Mouse (Mus musculus) olfactory bulb, adult 2 months (tissue): Measurements from ENCODE around the gene Mrc1. TPM values are rescaled to one million over a fixed set of nuclear protein-coding genes. Genes with fewer than 3 reads are reported as not detected.
"Not testable (repeated sequence)": the region's sequence is repeated elsewhere in the genome, so short reads cannot be mapped to it uniquely, and the experiment has no call there.

Experiments
- H3K27ac ChIP-seq: fragments of 200-500 bp; 2 replicates; pipeline ENCODE4 v1.5.1; 2012; ENCODE audit warnings: low read depth, low read length; ENCODE audit not compliant: insufficient read depth
- H3K4me1 ChIP-seq: fragments of 200-500 bp; 2 replicates; pipeline ENCODE4 v1.6.1; 2012; ENCODE audit warnings: low read length; ENCODE audit not compliant: control insufficient read depth, insufficient read depth
- H3K4me3 ChIP-seq: fragments of 200-500 bp; 2 replicates; pipeline ENCODE4 v1.5.1; 2012; ENCODE audit warnings: mild to moderate bottlenecking, low read depth, low read length, moderate library complexity; ENCODE audit not compliant: insufficient read depth
- CTCF ChIP-seq: fragments of 200-500 bp; IDR thresholded peaks from 2 replicates; pipeline ENCODE4 v1.5.1; 2012; ENCODE audit warnings: low read depth, mild to moderate bottlenecking, low read length, moderate library complexity; ENCODE audit not compliant: insufficient read depth
- POLR2A ChIP-seq: fragments of 200-500 bp; IDR thresholded peaks from 2 replicates; pipeline ENCODE4 v1.6.1; 2012; ENCODE audit warnings: mild to moderate bottlenecking, low read depth, low read length, moderate library complexity; ENCODE audit not compliant: insufficient read depth
- WGBS: fragments of 180-500 bp; shearing (Covaris S2); methylation state at CpG from one replicate; pipeline ENCODE4 v1.1.7; 2018; 5-methylcytosine and 5-hydroxymethylcytosine counted together
- polyA plus RNA-seq: library from polyadenylated mRNA; stranded (reverse); fragments of >200 nt; gene quantifications from 2 replicates; pipeline ENCODE4 v1.2.4, GENCODE M21; 2012; ENCODE audit warnings: low replicate concordance; ENCODE audit not compliant: missing spikeins, insufficient read depth, insufficient read length

Mrc1 gene
- polyA plus RNA-seq: not detected in 2 replicates

GRCm38 (mm10) chr2:14229149-14229548 is at the start of gene Mrc1:
TSS of gene Mrc1 (plus strand) at chr2:14229392.
- Histone ChIP-seq H3K4me3 (no peak within 1 kb of the TSS), H3K27ac (no peak within 1 kb of the TSS), H3K4me1 (no peaks in the 10 kb centered on the region)
- 76% methylated on average over 3 of the region's 3 CpGs for WGBS
- TF ChIP-seq POLR2A (no peak), CTCF (no peak)

DNA sequence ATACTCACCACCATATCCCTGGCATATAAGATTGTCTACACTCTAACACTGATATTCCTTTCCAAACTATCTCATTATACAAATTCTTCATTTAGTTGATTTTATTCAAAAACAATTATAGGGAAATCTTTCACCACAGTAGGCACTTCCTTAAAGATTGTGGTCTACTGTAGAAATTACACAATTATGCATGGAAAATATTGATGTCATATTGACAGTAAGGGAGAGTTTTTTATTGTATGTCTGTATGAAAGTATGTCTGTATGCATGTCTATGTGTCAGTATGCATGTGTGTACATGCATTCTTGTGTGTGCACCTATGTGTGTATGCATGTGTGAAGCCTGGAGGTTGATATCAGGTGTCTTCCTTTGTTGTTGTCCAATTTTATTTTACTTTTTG is 44.8 kb upstream of the Mrc1 start:
- Histone ChIP-seq H3K4me3 (no peak overlapping the region), H3K27ac (no peak overlapping the region), H3K4me1 (no peaks in the 10 kb centered on the region)
- TF ChIP-seq CTCF: no peak
- no peak for TF ChIP-seq POLR2A

DNA sequence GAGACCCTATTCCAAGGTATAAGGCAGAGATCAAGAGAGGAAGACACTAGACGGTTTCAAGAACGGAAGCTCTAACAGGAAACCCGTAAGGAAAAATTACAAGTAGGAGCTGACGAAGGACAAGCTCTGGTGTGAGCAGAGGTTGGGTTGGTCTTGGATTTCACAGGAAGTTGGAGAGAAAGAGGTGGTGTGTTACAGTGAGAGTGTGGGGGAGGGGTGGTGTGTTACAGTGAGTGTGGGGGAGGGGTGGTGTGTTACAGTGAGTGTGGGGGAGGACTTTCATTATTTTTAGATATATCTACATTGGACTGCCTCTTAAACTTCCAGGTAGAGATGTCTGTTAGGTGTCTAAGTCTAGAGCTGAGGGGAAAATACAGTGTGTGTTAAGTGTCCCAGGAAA is 38.5 kb upstream of the Mrc1 start:
- TF ChIP-seq CTCF: no peak
- TF ChIP-seq POLR2A: no peak
- 86% methylated on average over 4 of the region's 4 CpGs for WGBS
- H3K27ac ChIP-seq: no peak overlapping the region
- H3K4me1 ChIP-seq: no peaks in the 10 kb centered on the region
- no peak overlapping the region for H3K4me3 ChIP-seq

DNA sequence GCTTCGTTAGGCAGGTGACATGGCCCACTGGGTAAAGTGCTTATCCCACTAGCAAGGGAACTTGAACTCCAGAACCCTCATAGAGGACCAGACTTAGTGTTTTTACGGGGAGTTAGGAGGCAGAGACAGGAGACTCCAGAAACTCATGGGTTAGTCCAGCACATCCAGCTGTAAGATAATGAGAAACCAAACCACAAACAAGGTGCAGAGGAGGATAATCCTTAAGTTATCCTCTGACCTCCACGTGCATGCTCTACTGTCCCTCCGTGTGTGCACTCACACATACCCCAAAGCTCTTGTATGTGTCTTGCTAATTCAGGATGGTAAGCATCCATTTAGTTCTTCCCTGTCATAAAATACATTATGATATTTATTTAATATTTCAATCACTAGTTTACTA is 37.6 kb upstream of the Mrc1 start:
- WGBS: 94% methylated on average over 4 of the region's 4 CpGs
- TF ChIP-seq CTCF (no peak), POLR2A (no peak)
- Histone ChIP-seq H3K4me1 (no peaks in the 10 kb centered on the region), H3K4me3 (no peak overlapping the region), H3K27ac (no peak overlapping the region)

DNA sequence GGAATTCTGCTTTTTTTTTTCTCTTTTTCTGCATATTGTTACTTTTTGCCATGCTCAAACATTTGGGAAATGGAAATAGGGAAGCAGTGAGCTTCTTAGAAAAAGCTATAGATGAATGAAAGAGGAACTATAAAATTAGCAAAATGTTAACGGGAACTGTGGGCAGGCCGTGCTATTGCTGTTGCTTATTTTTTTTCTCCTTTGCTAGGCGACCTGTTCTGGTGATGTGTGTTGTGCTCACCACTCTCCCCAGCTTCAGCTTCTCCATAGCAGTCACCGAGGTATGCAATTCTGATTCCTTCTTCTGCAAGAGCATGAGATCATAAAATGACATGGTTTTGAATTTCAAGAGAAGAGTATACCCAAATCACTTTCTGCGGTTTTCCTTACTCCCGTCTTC is 37.1 kb upstream of the Mrc1 start:
- TF ChIP-seq POLR2A (no peak), CTCF (no peak)
- 86% methylated on average over 6 of the region's 6 CpGs for WGBS
- no peak overlapping the region for H3K27ac ChIP-seq
- H3K4me1 ChIP-seq: no peaks in the 10 kb centered on the region
- H3K4me3 ChIP-seq: no peak overlapping the region

GRCm38 (mm10) chr2:14198325-14198903 is 30.8 kb upstream of the Mrc1 start:
- not testable (repeated sequence) for H3K27ac ChIP-seq, H3K4me3 ChIP-seq, H3K4me1 ChIP-seq
- WGBS: 75% methylated on average over 1 of the region's 2 CpGs

DNA sequence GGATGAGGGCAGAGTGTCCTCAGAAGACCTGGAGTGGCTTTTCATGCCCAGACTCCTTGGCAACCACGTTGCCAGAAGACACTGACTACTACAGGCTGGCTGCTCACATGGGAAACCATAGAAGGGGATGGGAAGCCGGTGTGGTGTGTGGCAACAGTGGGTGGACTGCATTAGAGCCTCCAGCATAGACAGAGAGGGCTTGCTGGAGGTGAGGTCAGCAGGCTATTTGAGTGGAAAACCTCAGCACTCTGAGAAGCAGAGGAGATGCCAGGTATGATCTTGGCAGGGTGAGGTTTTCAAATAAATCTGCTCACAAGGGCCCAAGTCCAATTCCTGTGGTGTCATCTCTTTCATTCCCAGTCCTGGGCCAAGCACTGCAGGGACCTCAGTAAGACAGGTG is 29.6 kb upstream of the Mrc1 start:
- peaks cover 4% of the 10 kb centered on the region for H3K4me1 ChIP-seq
- H3K27ac ChIP-seq: no peak overlapping the region
- 25% methylated on average over 2 of the region's 2 CpGs for WGBS
- TF ChIP-seq POLR2A (no peak), CTCF (no peak)
- no peak overlapping the region for H3K4me3 ChIP-seq

GRCm38 (mm10) chr2:14200879-14201445 is 28.2 kb upstream of the Mrc1 start:
- H3K4me3 ChIP-seq, H3K4me1 ChIP-seq, H3K27ac ChIP-seq: not testable (repeated sequence)
- 63% methylated on average over 1 of the region's 2 CpGs for WGBS

DNA sequence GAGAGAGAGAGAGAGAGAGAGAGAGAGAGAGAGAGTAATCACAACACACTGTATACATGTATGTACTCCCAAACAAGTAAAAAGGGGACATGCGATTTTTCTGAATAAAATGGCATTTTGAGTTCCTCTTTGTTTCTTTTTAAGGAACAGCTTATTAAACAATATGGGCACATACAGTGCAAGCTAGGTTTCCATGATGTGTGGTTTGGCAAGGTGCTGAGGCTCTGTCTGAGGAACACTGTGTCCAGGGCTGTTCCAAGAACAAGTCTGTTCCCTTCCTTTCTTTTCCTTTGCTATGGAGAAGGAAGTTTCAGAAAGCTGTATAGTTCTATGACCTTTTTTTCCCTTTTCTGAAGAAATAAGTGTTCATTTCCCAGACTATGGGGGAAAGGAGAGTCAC is 24.9 kb upstream of the Mrc1 start:
- Histone ChIP-seq H3K4me1 (peaks cover 4% of the 10 kb centered on the region), H3K4me3 (no peak overlapping the region), H3K27ac (no peak overlapping the region)
- no peak for TF ChIP-seq CTCF
- no peak for TF ChIP-seq POLR2A
- 81% methylated on average over 1 of the region's 1 CpGs for WGBS

DNA sequence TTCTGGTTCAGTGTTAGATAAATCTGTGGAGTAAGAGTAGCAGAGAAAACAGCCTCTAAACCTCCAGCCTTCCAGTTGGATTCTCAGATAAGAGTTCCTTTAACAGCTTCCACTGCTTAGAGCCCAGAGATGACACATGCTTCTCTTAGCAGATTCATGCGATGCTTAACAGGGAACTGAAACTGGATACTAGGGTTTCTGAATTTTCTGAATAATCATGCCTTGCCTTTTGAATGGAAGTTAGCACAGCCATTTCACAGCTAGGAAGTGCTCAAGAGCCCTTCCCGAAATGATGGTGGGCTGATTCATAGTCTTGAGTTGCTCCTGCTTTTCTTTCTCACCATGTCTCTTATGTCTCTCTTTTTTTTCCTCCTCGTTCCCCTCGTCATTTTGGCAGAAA is 22.4 kb upstream of the Mrc1 start:
- Histone ChIP-seq H3K27ac (no peak overlapping the region), H3K4me1 (no peaks in the 10 kb centered on the region), H3K4me3 (no peak overlapping the region)
- TF ChIP-seq CTCF (no peak), POLR2A (no peak)
- WGBS: 76% methylated on average over 4 of the region's 4 CpGs
